Mouse (Mus musculus): ENCODE data around the gene Ak2. TPM values are rescaled to one million over a fixed set of nuclear protein-coding genes. Genes with fewer than 3 reads are reported as not detected.

The Ak2 gene
- polyA plus RNA-seq, 2 experiments = 127 to 165 TPM

DNA sequence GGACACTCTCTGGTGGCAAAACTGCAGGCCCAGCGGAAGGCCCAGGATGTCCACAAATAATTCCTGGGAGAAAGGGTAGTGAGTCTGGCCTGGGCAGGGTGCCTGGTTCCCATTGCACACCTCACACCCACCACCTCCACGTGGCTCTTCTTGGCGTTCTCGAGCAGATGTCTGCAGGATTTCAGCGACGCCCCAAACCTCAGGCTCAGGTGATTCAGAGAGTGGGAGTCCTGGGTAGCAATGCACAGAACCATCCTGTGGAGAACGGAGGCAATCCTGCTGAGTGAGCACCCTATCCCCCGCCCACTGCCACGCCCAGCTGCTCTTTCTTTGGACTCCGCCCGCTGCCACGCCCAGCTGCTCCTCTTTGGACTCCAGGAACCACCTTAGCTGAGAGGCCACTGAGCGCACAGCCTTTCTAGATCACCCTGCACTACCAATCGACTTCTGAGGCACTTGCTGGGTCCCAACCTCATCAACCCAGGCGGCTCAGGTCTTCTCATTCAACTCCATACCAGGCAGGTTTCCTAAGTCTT is 42.2 kb upstream of the Ak2 start:
- 0 out of 2 replicates have a peak, but pooled peaks cover 4% of the 10 kb centered on the region for H3K4me1 ChIP-seq (ENCODE audit: control insufficient read depth, insufficient read depth, low read length)
- no peak for TF ChIP-seq POLR2A (IDR thresholded peaks at IDR 0.05; ENCODE audit: borderline replicate concordance, extremely low read depth, insufficient read depth, insufficient read length)
- no peaks in the 10 kb centered on the region for H3K27me3 ChIP-seq (ENCODE audit: control insufficient read depth, insufficient read depth, low read length)
- H3K36me3 ChIP-seq (ENCODE audit: control insufficient read depth, insufficient read depth, low read length) = no peaks in the 10 kb centered on the region
- 34% methylated on average over 15 of the region's 15 CpGs for WGBS
- H3K4me2 ChIP-seq (replicated peaks; ENCODE audit: low read depth, low read length, severe bottlenecking) = no peak overlapping the region
- H3K9me3 ChIP-seq (ENCODE audit: control insufficient read depth, low read length) = no peaks in the 10 kb centered on the region
- no peak overlapping the region for H3K4me3 ChIP-seq (replicated peaks; ENCODE audit: low read length)
- no peak for ATAC-seq (ENCODE audit: low FRiP score, low read depth)
- H3K9ac ChIP-seq (ENCODE audit: low read depth, low read length, severe bottlenecking) = no peak overlapping the region
- H3K27ac ChIP-seq (replicated peaks; ENCODE audit: low read depth, low read length) = no peak overlapping the region
- no peak for DNase-seq (ENCODE audit: low spot score)

DNA sequence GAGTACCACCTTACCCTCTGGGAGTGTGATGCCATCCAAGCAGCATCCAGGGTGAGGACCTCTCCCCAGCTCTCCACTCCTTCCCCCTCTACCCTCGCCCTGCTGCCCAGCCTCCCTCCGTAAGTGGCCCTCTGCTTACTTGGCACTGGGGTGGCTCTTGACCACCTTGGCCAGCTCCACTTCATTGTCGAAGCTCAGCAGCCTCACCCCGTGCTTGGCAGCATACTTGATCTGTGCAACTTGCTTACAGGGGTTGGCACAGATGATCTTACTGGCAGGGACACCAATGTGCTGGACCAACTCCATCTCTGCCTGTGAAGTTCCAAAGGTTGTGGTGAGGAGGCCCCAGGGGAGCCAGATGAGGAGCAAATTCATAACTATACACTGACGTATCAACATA is 41.3 kb upstream of the Ak2 start:
- H3K27ac ChIP-seq (replicated peaks; ENCODE audit: low read depth, low read length) = no peak overlapping the region
- H3K4me3 ChIP-seq (replicated peaks; ENCODE audit: low read length) = no peak overlapping the region
- H3K9ac ChIP-seq (ENCODE audit: low read depth, low read length, severe bottlenecking) = no peak overlapping the region
- TF ChIP-seq POLR2A (IDR thresholded peaks at IDR 0.05; ENCODE audit: borderline replicate concordance, extremely low read depth, insufficient read depth, insufficient read length) = no peak
- 77% methylated on average over 5 of the region's 5 CpGs for WGBS
- no peak for ATAC-seq (ENCODE audit: low FRiP score, low read depth)
- H3K4me2 ChIP-seq (replicated peaks; ENCODE audit: low read depth, low read length, severe bottlenecking) = no peak overlapping the region
- no peaks in the 10 kb centered on the region for H3K36me3 ChIP-seq (ENCODE audit: control insufficient read depth, insufficient read depth, low read length)
- 0 out of 2 replicates have a peak, but pooled peaks cover 4% of the 10 kb centered on the region for H3K4me1 ChIP-seq (ENCODE audit: control insufficient read depth, insufficient read depth, low read length)
- no peak for DNase-seq (ENCODE audit: low spot score)
- no peaks in the 10 kb centered on the region for H3K27me3 ChIP-seq (ENCODE audit: control insufficient read depth, insufficient read depth, low read length)
- H3K9me3 ChIP-seq (ENCODE audit: control insufficient read depth, low read length) = no peaks in the 10 kb centered on the region

DNA sequence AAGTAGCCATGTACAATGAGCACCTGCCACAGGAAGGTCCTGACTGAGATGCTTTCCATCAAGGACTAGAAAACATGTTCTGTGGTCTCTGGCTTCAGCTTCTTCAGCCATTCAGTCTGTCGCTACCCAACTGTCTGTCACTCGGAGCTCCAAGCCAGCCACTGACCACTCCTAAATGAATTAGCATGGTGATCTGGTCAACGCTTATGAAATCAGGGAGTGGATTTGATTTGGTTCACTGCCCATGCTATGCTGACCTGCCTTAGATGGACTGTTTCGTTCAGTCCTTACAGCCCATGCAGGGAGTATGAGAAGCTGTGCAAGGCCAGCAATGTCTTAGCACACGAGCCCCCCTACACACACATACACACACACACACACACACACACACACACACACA is 37.9 kb upstream of the Ak2 start:
- no peak overlapping the region for H3K9ac ChIP-seq (ENCODE audit: low read depth, low read length, severe bottlenecking)
- no peak overlapping the region for H3K4me2 ChIP-seq (replicated peaks; ENCODE audit: low read depth, low read length, severe bottlenecking)
- DNase-seq (ENCODE audit: low spot score) = no peak
- no peak for ATAC-seq (ENCODE audit: low FRiP score, low read depth)
- WGBS = 87% methylated on average over 5 of the region's 5 CpGs
- no peak for TF ChIP-seq POLR2A (IDR thresholded peaks at IDR 0.05; ENCODE audit: borderline replicate concordance, extremely low read depth, insufficient read depth, insufficient read length)
- H3K27ac ChIP-seq (replicated peaks; ENCODE audit: low read depth, low read length) = no peak overlapping the region
- peaks cover 14% of the 10 kb centered on the region for H3K4me1 ChIP-seq (ENCODE audit: control insufficient read depth, insufficient read depth, low read length)
- H3K27me3 ChIP-seq (ENCODE audit: control insufficient read depth, insufficient read depth, low read length) = no peaks in the 10 kb centered on the region
- H3K4me3 ChIP-seq (replicated peaks; ENCODE audit: low read length) = no peak overlapping the region
- H3K36me3 ChIP-seq (ENCODE audit: control insufficient read depth, insufficient read depth, low read length) = no peaks in the 10 kb centered on the region
- no peaks in the 10 kb centered on the region for H3K9me3 ChIP-seq (ENCODE audit: control insufficient read depth, low read length)

DNA sequence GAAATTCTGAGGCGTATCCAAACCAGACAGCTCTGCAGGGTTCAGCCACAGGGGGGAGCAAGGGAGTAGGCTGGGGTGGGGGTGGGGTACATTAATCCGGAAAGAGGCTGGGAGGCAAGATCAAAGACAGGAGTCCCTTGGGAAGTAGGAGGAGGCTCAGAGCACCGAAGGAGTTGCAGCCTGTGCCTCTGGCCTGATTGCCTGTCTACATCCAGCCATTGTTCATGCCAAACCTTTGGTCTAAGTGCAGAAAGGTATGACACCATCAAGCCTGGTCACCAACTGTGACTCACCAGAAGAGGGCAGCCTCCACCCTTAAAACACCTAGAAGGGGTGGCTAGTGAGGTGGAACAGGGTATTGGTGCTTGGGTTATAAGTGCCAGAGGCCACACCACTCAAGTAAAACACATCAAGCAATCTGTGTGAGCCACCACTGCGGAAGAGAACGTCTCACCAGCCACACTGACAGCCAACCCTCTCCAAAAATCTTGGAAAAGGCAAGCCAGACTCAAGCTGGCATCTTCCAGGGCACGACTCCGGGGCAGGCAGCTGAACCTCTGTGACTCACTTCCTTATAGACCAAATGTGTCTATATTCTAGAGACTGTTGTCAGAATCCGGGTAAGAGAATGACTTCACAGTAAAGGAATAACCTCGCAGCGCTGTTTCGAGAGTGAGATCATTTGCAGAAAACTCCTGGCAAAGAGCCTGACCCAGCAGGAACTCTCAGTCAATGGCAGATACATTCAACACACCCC is 34.4 kb upstream of the Ak2 start:
- no peak overlapping the region for H3K4me2 ChIP-seq (replicated peaks; ENCODE audit: low read depth, low read length, severe bottlenecking)
- no peak for TF ChIP-seq POLR2A (IDR thresholded peaks at IDR 0.05; ENCODE audit: borderline replicate concordance, extremely low read depth, insufficient read depth, insufficient read length)
- ATAC-seq (ENCODE audit: low FRiP score, low read depth) (peak; percentile 28; the same call in 1 of the 2 replicates), DNase-seq (ENCODE audit: low spot score) (peak; percentile 67)
- peak overlapping the region; percentile 69 for H3K27ac ChIP-seq (replicated peaks; ENCODE audit: low read depth, low read length)
- H3K4me1 ChIP-seq (ENCODE audit: control insufficient read depth, insufficient read depth, low read length) = peaks cover 29% of the 10 kb centered on the region
- H3K27me3 ChIP-seq (ENCODE audit: control insufficient read depth, insufficient read depth, low read length) = no peaks in the 10 kb centered on the region
- no peaks in the 10 kb centered on the region for H3K36me3 ChIP-seq (ENCODE audit: control insufficient read depth, insufficient read depth, low read length)
- 36% methylated on average over 11 of the region's 11 CpGs for WGBS
- H3K4me3 ChIP-seq (replicated peaks; ENCODE audit: low read length) = no peak overlapping the region
- H3K9me3 ChIP-seq (ENCODE audit: control insufficient read depth, low read length) = no peaks in the 10 kb centered on the region
- H3K9ac ChIP-seq (ENCODE audit: low read depth, low read length, severe bottlenecking) = no peak overlapping the region

DNA sequence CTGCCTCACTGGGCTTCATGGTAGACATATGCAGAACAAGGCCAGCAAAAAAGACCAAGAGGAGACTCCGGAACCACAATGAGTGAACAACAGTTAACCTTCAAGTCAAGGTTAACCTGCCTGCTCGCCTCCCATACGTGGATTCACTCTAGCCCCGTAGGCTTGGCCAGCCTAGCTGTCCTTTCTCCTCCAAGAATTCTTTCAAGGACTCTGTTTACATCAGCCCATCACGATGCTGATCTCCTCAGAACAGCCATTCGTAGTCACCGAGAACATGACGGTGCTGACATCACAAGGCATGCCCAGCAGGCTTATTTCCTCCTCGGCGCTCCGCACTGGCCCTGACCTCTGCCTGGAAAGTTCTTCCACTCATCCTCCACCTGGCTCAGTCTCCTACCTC is 33.6 kb upstream of the Ak2 start:
- Histone ChIP-seq H3K4me2 (replicated peaks; ENCODE audit: low read depth, low read length, severe bottlenecking) (no peak overlapping the region), H3K27me3 (ENCODE audit: control insufficient read depth, insufficient read depth, low read length) (no peaks in the 10 kb centered on the region), H3K27ac (replicated peaks; ENCODE audit: low read depth, low read length) (peak overlapping the region; percentile 69), H3K9me3 (ENCODE audit: control insufficient read depth, low read length) (no peaks in the 10 kb centered on the region), H3K36me3 (ENCODE audit: control insufficient read depth, insufficient read depth, low read length) (no peaks in the 10 kb centered on the region), H3K4me1 (ENCODE audit: control insufficient read depth, insufficient read depth, low read length) (peaks cover 31% of the 10 kb centered on the region), H3K9ac (ENCODE audit: low read depth, low read length, severe bottlenecking) (no peak overlapping the region), H3K4me3 (replicated peaks; ENCODE audit: low read length) (no peak overlapping the region)
- WGBS = 80% methylated on average over 11 of the region's 11 CpGs
- no peak for TF ChIP-seq POLR2A (IDR thresholded peaks at IDR 0.05; ENCODE audit: borderline replicate concordance, extremely low read depth, insufficient read depth, insufficient read length)
- ATAC-seq (ENCODE audit: low FRiP score, low read depth) (no peak), DNase-seq (ENCODE audit: low spot score) (no peak)
